Comparison of ENCODE assay signal across 19 mouse cellular contexts in genomic region chr5:46209076-46209475, GRCm38 (mm10).
DNase-seq lines count a peak whose midpoint lies in the region; ATAC-seq and TF ChIP-seq lines count a peak whose summit lies in the region.
"Had no signal": no experiment of that assay in that cellular context is flagged by ENCODE, and none has a peak within 500 bp of the region (broad histone marks: within the 10 kb centered on the region; RNA-seq: fewer than 3 reads in every experiment).

No protein-coding gene starts in this region.

- H3K27ac ChIP-seq in lung, embryonic 14.5 days (ENCODE audit: low read depth) = no peak overlapping the region
- H3K27ac ChIP-seq: embryonic facial prominence, embryonic 10.5 days; embryonic facial prominence, embryonic 12.5 days; forebrain, embryonic 13.5 days; forebrain, embryonic 15.5 days had no signal

- H3K36me3 ChIP-seq in lung, embryonic 14.5 days (ENCODE audit: insufficient read depth) = no peaks in the 10 kb centered on the region
- H3K36me3 ChIP-seq: embryonic facial prominence, embryonic 10.5 days; embryonic facial prominence, embryonic 12.5 days; forebrain, embryonic 15.5 days had no signal

- intact Hi-C loops in heart, postnatal 14 days (cut with DNase I) = no loop called here

- no peaks in the 10 kb centered on the region for H3K4me1 ChIP-seq in lung, embryonic 14.5 days (ENCODE audit: insufficient read depth)
- H3K4me1 ChIP-seq: embryonic facial prominence, embryonic 10.5 days; embryonic facial prominence, embryonic 12.5 days; forebrain, embryonic 13.5 days; forebrain, embryonic 15.5 days had no signal

- no peak for ATAC-seq in lung, embryonic 14.5 days (ENCODE audit: insufficient read depth)
- ATAC-seq: activated CD4-positive, CD25-positive, alpha-beta regulatory T cell, adult 4 months; forebrain, embryonic 13.5 days; forebrain, embryonic 15.5 days; forebrain, postnatal 0 days had no signal

- WGBS in lung, embryonic 14.5 days = 64% methylated on average over 2 of the region's 2 CpGs

- no peak overlapping the region for H3K4me2 ChIP-seq in lung, embryonic 14.5 days
- H3K4me2 ChIP-seq: embryonic facial prominence, embryonic 12.5 days; forebrain, embryonic 13.5 days; forebrain, embryonic 15.5 days had no signal

- TF ChIP-seq CTCF in lung, embryonic 14.5 days (IDR thresholded peaks at IDR 0.05; ENCODE audit: low read depth) = no peak

- H3K4me3 ChIP-seq in lung, embryonic 14.5 days (ENCODE audit: low read depth, low read length) = no peak overlapping the region
- H3K4me3 ChIP-seq: embryonic facial prominence, embryonic 10.5 days; embryonic facial prominence, embryonic 12.5 days; forebrain, embryonic 13.5 days; forebrain, embryonic 15.5 days had no signal

- no peaks in the 10 kb centered on the region for H3K9me3 ChIP-seq in lung, embryonic 14.5 days (ENCODE audit: low read depth, low read length)
- H3K9me3 ChIP-seq: embryonic facial prominence, embryonic 10.5 days; embryonic facial prominence, embryonic 12.5 days; forebrain, embryonic 13.5 days; forebrain, embryonic 15.5 days had no signal

- H3K9ac ChIP-seq in lung, embryonic 14.5 days = no peak overlapping the region
- H3K9ac ChIP-seq: embryonic facial prominence, embryonic 12.5 days; forebrain, embryonic 13.5 days; forebrain, embryonic 15.5 days; forebrain, postnatal 0 days had no signal

- H3K27me3 ChIP-seq in lung, embryonic 14.5 days (ENCODE audit: insufficient read depth, low read length) = no peaks in the 10 kb centered on the region
- H3K27me3 ChIP-seq: embryonic facial prominence, embryonic 12.5 days; forebrain, embryonic 15.5 days had no signal

- peak; percentile 2 for DNase-seq in adrenal gland, adult 2 months
- no peak for DNase-seq in adrenal gland, postnatal 4 days (ENCODE audit: low spot score in 2 of 2)
- DNase-seq in heart, postnatal 4 days = peak; percentile 7
- no peak for DNase-seq in heart, postnatal 14 days
- DNase-seq in lung, embryonic 14.5 days = peak; percentile 42
- DNase-seq in lung, postnatal 14 days = no peak
- DNase-seq in T-cell, adult 2 months (ENCODE audit: low spot score) = no peak
- DNase-seq: adrenal gland, postnatal 10 days; adrenal gland, postnatal 25 days; cerebellum, adult 11-12 months; cerebellum, adult 2 months; cerebellum, adult 9-10 months; cerebellum, postnatal 25 days; forebrain, postnatal 0 days had no signal

Comparison
In these comparisons a context has a peak if more than half of its experiments do, and no peak if none do; other contexts are left out.
1. DNase-seq: peak in adrenal gland, adult 2 months (single experiment), heart, postnatal 4 days (single experiment) and lung, embryonic 14.5 days (single experiment); none in adrenal gland, postnatal 4 days (0 of 2), heart, postnatal 14 days (0 of 2), lung, postnatal 14 days (single experiment) and T-cell, adult 2 months (single experiment).